Mouse (Mus musculus) layer of hippocampus, adult 8-10 months (tissue): Measurements from ENCODE around the gene Apbb1ip. TPM values are rescaled to one million over a fixed set of nuclear protein-coding genes. Genes with fewer than 3 reads are reported as not detected.

Source experiments
- DNase-seq, 2 experiments: peaks; one replicate each; pipeline ENCODE4 v3.0.0; 2022; ENCODE audit warnings: low spot score in 2 of 2
- total RNA-seq, 4 experiments: library from RNA; stranded (reverse); gene quantifications; 2 replicates each; pipeline ENCODE4 v1.2.4; 2022

The Apbb1ip gene
- total RNA-seq: 10 to 100 TPM in 2 of 4 experiments, 1 to 10 TPM in 2; 6.3 to 24.4 (median 13.5) TPM

DNA sequence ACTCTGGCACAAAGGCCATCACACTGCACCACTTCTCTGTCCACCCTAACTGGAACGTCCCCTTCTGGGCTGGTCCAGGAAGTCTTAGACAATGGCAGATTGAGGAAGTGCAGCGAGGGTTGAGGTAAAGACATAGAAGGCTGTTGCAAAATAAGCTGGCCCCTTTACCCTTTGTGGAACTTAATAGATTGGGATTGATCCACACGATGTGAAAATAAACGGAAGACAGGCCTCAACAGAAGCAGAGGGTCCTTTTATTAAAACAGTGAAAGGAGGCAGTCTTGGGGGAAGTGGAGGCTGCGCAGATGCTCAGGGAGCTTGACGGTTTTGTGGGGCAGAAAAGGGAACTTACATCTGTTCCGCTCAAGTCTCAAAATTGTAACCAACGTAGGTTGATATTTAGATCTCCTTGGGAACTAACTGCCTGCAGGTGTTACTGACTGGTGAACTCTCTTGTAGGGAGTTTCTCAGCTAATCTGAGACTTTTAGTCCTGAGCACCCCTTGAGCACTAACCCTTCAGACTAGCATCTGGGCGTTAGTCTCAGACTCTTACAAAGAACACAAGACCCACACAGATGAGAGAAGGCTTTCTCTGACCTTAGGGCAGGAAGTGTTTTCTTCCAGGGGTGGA, at the start of gene Apbb1ip:
Gene Apbb1ip (plus strand): TSS at position 546 of the 632 bp plus-strand sequence.
- DNase-seq: no peak

DNA sequence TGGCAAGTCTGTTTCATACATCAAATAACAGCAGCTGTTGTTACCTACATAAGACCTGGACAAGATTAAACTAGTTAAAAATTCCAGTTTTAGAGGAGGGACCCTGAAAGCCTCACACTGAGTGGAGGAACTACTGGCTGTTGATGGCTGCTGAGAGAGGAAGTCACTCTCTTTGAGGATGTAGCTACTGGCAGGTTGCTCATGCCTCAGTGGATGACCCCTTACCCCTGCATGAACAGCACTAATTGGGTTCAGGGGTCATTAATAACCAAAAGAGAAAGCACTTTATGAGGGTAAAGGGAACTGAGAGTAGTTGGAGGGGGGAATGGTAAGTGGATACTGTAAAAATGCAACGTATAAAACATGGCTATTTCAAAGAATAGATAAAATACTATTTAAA, 46.8 kb upstream of the Apbb1ip start:
- no peak for DNase-seq

DNA sequence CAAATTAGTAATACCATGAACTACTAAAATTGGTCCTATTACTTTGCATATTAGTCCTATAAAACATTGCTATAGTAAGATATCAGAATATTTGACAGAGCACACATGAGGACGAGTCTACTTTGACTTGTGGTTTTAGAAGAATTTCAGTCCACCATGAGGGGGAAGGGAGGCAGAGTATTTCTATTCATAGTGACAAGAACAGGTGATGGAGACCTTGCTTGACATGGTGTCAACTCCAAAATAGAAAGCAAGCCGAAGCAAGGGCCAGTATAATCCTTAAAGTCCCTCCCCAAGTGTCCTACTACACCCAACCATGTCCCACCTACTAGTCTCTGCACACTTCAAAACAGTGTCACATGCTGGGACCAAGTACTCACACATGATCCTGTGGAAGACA, 37.8 kb upstream of the Apbb1ip start:
- DNase-seq: no peak

- DNase-seq: no peak
Observed at GRCm38 (mm10) chr2:22739369-22739768, 34.5 kb upstream of the Apbb1ip start.

DNA sequence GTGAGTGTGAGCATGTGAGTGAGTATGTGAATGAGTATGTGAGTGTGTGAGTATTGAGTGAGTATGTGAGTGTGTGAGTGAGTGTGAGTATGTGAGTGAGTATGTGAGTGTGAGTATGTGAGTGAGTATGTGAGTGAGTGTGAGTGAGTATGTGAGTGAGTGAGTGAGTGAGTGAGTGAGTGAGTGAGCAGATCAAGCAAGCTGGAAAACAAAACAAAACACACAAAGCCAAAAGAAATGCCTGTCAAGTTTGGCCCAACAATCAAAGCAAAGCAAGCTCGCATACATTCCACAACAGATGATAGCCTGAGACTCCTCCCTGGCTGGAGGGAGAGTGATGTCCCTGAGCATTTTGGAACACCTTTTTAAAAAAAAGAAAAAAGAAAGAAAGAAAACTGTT, 33.5 kb upstream of the Apbb1ip start:
- DNase-seq: no peak

- DNase-seq: no peak
Observed at GRCm38 (mm10) chr2:22741222-22741621, 32.7 kb upstream of the Apbb1ip start.

- no peak for DNase-seq
Observed at GRCm38 (mm10) chr2:22744121-22744761, 29.7 kb upstream of the Apbb1ip start.

- DNase-seq: no peak
Observed at GRCm38 (mm10) chr2:22744876-22745275, 29.0 kb upstream of the Apbb1ip start.

DNA sequence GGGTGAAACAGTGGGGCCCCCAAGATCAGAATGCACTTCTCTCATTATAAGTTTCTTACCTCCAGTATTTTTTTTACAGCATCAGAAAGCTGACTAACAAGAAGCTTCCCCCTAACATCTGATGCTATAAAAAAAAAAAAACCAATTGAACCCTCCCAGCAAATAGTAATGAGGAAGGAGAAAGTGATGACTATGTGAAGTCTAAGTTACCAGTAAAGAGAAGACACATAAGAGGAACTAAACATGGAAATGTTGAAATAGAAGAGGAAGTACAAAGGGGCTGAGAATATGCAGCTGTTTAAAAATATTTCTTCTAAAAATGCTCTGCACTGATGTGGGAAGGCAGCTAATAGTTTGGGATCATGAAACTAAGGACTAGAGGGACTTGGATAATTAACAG, 27.1 kb upstream of the Apbb1ip start:
- no peak for DNase-seq

GRCm38 (mm10) chr2:22747941-22748340, 26.0 kb upstream of the Apbb1ip start:
- DNase-seq: no peak

DNA sequence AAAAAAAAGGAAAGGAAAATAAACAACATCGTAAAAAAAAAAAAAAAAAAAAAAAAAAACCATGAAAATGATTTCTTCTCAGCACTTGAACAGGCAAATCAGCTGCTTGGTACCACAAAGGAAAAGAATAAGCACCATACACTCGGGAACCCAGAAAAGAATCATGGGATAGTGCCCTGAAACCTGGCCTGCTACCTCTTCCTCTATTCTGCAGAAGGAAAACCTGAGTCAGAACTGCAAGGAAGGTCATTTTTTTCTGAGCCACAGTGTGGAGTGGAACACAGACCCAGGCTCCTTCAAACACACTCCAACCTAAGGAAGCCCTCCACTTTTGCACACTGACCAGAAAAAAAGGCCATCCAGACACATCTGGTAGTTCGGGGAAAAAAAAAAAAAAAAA, 24.1 kb upstream of the Apbb1ip start:
- no peak for DNase-seq

GRCm38 (mm10) chr2:22752492-22752891, 21.4 kb upstream of the Apbb1ip start:
- DNase-seq: no peak

DNA sequence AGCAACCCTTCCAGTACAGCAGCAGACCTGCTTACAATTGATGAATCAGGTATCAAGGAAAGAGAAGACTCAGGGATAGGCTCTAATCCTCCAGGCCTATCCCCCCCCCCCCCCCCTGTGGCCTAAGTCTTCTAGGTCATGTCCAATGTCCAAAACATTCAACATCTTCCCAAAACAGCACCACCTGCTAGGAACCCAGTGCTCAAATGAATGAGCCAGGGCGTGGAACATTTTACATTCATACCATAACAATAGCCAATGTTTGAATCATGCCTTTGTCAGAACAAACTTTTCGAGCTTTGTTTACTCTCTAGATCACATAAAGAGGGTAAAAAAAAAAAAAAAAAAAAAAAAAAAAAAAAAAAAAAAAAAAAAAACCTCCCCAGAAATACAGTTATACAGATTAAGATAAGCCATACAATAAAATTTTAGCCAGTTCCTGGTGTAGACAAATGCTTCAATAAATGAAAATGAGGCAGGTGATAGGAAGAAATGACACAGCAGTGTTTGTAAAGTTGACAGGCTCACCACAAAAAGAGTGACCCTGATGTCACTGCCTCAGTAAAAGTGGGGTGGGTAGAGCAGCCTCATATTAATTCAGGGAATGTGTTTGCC, 20.3 kb upstream of the Apbb1ip start:
- no peak for DNase-seq

DNA sequence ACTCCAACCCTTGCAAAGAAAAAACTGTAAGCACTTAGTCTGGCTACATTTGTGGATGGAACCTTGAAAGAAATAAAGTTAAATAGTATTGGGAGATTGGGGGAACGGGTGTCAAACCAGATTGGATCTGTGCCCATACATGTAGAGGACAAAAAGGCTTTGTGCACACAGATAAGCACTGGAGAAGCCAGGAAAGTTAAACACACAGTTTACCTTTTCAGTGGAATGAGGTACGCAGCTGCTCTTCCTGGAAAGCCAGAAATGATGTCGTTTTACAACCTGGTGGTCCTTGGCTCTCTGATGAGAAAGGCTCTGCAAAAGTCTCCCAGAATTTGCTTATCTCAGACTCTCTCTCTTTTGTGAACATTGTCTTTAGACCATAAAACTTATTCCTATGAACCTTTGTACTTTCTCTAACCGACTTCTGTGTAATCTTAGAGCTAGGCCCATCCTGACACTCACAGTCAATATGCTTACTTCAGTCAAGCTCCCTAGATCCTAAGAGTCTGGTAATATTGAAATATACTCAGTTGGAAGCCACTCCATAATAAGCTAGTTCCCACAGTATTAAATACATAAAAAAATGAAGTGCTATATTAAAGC, 19.6 kb upstream of the Apbb1ip start:
- no peak for DNase-seq

DNA sequence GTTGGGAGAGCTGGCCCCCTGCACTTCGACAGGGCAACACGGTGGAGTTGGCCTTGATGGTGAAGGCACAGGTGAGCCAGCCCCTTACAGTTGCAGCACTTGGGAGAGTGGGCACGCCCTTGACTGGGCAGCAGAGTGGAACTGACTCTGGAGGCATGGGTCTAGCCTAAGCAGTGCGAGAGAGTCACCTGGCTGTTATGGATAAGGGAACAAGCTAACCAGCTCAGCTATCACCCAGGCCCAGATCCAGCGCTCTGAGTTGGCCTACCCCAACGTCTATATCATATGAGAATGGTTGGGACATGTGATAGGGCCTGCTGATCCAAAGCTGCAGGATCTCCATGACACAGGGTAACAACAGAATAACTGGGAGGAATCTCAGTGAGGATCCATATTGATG, 18.3 kb upstream of the Apbb1ip start:
- DNase-seq: no peak

DNA sequence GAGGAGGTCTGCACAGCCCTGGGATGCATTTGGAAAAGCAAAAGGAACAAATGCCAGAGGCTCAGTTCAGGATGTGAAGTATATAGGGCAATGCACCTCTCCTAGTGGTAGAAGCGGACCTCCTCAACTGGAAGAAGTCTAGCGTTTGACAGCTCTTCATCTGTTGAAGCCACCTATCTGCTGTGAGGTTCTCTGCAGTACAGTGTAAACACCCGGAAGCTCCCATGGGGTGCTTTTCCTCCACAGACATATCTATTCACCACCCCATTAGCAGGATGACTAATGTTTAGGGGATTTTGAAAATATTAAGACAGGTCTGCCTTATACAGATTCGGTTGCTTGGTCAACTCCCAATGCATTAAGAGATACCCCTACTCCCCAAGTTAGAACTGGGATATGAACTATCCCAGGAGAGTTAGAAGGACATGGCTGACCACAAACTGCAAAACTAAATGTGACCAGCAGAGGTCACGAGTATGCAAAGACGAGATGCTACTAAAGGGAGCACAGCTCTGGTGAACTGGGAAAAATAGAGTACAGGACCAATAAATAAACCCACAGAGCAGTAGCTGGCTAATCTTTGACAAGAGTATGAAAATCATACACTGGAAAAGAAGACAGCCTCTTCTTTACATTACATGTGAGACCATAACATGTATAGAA, 15.5 kb upstream of the Apbb1ip start:
- DNase-seq: peak in 1 of 2 experiments; percentile 70

DNA sequence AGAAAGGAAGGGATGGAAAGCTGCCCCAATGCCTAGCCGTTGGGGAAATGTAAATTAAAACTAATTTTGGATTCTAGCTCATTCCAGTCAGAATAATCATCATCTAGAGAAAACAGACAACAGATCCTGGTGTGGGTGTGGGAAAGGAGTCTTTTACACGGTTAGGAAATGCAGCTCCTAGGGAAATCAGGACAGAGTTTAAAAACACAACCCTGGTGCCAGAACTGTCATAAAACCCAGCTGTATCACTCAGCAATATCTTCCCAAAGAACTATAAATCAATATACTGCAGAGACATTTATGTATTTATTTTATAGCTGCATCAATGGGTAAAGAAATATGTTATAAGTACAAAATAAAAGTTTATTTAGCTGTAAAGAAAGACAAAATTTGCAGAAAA, 13.4 kb upstream of the Apbb1ip start:
- DNase-seq: no peak

DNA sequence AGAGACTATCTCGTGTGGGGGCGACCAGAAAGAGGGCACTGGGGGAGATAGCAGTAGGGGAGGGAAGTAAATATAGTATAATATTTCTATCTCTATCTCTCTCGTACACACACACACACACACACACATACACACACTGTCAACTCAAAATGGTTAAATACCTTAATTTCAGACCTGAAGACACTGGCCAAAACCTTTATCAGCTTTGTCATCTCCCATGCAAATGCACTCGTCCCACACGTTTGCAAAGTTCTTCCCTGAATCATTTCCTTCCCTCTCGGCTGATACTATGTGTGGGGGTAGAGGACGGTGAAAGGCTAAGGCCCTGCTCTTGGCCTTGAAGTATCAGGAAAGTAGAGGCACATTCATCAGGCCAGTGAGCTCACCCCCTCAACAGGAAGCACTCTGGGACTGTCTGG, 12.8 kb upstream of the Apbb1ip start:
- no peak for DNase-seq

DNA sequence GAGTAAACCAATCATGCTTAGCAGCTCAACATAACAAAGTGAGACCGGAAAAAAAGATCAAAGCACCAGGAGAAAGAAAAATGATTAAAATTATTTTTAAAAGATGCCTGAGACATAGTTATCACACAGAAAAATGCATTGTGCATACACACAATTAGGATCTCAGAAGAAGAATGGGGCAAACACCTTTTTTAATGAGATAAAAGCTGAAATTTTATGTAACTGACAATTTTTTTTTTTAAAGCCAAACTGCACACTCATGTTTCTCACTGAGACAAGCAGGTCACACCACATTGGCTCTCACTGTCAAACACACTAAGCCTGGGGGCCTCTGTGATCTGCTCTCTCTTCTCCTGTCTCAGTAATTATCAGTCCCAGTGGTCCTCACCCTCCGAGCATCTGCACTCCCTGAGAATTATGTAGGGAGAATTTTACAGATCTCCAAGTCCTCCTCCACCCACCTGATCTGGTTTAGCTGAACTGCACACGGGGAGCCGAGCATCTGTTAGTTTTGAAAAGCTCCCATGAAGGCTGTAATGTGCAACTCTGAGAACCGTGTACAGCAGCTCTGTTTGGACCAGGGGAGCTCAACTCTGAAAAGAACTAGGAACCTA, 9.0 kb upstream of the Apbb1ip start:
- DNase-seq: peak; percentile 18 to 32

GRCm38 (mm10) chr2:22771311-22771710, 2.6 kb upstream of the Apbb1ip start:
- DNase-seq: no peak

DNA sequence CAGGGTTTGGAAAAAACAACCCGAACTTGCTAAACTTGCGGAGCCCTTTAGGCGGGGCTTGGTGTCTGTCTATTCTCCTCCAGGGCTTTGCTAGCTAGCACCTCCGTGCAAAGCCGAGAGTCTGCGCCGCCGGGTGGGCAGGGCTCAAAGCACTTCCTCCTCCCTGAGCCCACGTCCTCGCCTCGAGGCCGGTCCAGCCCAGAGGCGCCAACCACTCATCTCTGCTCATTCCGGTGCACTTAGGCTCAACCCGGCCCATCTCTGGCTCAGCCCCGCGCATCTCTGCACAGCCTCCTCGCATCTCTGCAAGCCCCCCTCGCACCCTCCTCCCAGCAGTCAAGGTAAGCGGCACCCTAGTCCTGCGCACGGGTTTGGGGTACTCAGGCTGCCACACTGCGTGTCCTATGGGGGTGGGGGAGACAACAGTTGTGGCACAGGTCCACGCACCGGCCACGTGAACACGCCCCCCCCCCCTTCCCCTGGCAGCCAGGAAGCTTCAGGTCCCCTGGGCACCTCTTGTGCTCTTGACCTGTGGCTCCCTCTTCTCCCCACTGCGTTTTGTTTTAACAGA, 372 bp downstream of the Apbb1ip start:
- peak; percentile 27 to 44 for DNase-seq
